Mouse (Mus musculus) adrenal gland, postnatal 25 days (tissue): ENCODE data around the gene Tmem115. TPM values are rescaled to one million over a fixed set of nuclear protein-coding genes. Genes with fewer than 3 reads are reported as not detected.

Experiments used
- total RNA-seq: library from RNA; stranded (reverse); gene quantifications from 2 replicates; pipeline ENCODE4 v1.2.3, GENCODE M21; 2021

Tmem115 gene
- total RNA-seq, 1 experiment from 2014 or later, result 47.6 TPM

Other genes starting within 250 kb of the Tmem115 start
- 56.8 and 57.8 TPM in 2 replicates for gene Mapkapk3, start 244.1 kb upstream of the Tmem115 start, total RNA-seq
- gene Cish, start 237.9 kb upstream of the Tmem115 start, total RNA-seq, result 8.1 and 14.9 TPM in 2 replicates
- 21.9 and 23.0 TPM in 2 replicates for gene Hemk1, start 195.6 kb upstream of the Tmem115 start, total RNA-seq
- 1.4 and 1.5 TPM in 2 replicates for gene 6430571L13Rik, start 193.3 kb upstream of the Tmem115 start, total RNA-seq
- 5.6 and 6.9 TPM in 2 replicates for gene Cacna2d2, start 134.3 kb upstream of the Tmem115 start, total RNA-seq
- 20.0 and 27.3 TPM in 2 replicates for gene Cyb561d2, start 8.2 kb downstream of the Tmem115 start, total RNA-seq
- gene Nprl2, start 8.3 kb downstream of the Tmem115 start, total RNA-seq, result 24.9 and 27.3 TPM in 2 replicates
- gene Zmynd10, start 13.4 kb downstream of the Tmem115 start, total RNA-seq, result 0.39 and 0.67 TPM in 2 replicates
- 24.7 and 26.6 TPM in 2 replicates for gene Rassf1, start 17.6 kb downstream of the Tmem115 start, total RNA-seq
- 48.2 and 48.4 TPM in 2 replicates for gene Tusc2, start 29.3 kb downstream of the Tmem115 start, total RNA-seq
- 31.1 and 36.1 TPM in 2 replicates for gene Hyal2, start 34.0 kb downstream of the Tmem115 start, total RNA-seq
- 10.9 and 11.6 TPM in 2 replicates for gene Hyal1, start 43.0 kb downstream of the Tmem115 start, total RNA-seq
- gene Naa80, start 44.9 kb downstream of the Tmem115 start, total RNA-seq, result 21.2 and 21.4 TPM in 2 replicates
- 2.0 and 2.8 TPM in 2 replicates for gene Hyal3, start 46.9 kb downstream of the Tmem115 start, total RNA-seq
- 47.0 and 54.5 TPM in 2 replicates for gene Ifrd2, start 53.7 kb downstream of the Tmem115 start, total RNA-seq
- gene Sema3b, start 75.3 kb downstream of the Tmem115 start, total RNA-seq, result 5.1 and 8.4 TPM in 2 replicates
- 202 and 238 TPM in 2 replicates for gene Gnai2, start 101.4 kb downstream of the Tmem115 start, total RNA-seq
- 0.39 and 8.5 TPM in 2 replicates for gene Slc38a3, start 135.6 kb downstream of the Tmem115 start, total RNA-seq
- not detected in 2 replicates for gene Gnat1, start 145.8 kb downstream of the Tmem115 start, total RNA-seq
- gene Sema3f, start 176.5 kb downstream of the Tmem115 start, total RNA-seq, result 23.1 and 23.6 TPM in 2 replicates
- 135 and 149 TPM in 2 replicates for gene Rbm5, start 237.1 kb downstream of the Tmem115 start, total RNA-seq